Mouse (Mus musculus): Measurements from ENCODE around the gene Gm40193.
"Not testable (repeated sequence)": the region's sequence is repeated elsewhere in the genome, so short reads cannot be mapped to it uniquely, and the experiment has no call there.

The Gm40193 gene

DNA sequence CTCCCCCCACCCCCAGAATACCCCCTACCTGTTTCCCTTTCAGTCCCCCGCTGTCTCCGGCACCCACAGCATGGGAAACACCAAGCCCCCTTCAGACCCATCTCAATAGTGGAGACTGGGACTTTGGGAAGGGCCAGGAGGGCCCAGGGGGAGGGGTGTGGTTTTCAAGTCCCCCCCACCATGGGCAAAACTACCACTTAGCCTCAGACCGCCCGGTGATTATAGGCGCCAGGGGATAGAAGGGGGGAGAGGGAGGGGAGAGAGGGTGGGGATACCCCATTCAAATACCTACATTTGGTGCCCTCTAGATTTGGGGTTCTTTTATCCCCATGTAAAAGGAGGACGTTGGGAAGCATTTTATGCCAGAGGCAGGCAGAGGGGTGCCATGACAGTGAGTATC lies at the start of gene Gm40193:
Gene Gm40193 (minus strand): TSS at position 101 of the 400 bp plus-strand sequence.
- no peak for DNase-seq (ENCODE audit: low spot score in 2 of 2)

DNA sequence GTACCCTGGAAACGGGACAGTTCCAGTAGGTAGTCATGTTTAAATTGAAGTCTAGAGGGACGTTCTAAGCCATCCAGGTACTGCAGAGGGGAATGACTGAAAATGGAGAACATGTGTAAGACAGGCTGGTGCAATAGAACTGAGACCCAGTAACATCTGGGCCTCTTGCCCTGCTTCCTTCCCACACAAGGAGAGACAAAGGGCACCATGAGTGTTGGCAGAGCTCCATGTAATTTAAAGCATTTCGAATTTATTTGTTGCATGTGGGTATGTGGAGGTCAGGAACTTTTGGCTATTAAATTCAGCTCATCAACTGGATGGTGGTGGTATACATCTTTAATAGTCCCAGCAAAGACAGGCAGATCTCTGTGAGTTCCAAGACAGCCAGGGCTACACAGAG lies 49.5 kb upstream of the Gm40193 start:
- DNase-seq (ENCODE audit: low spot score in 2 of 2), result no peak

DNA sequence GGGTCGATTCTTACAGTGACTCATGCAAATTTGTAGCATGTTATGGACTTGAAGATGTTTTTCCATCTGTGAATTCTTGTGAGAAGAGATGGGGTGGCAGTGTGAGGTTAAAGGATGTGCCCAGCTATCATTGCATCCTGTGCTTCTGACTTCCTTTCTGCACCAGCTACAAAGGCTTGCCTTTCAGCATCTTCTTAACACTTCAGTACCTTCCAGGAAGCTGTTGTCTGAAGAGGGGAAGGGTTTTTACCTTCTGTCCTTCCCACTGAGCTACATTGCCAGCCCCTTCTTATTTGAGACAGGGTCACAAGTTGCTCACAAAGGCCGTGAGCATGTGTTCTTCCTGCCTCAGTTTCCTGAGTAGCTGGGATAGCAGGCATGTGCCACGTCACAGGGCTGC lies 48.2 kb upstream of the Gm40193 start:
- no peak for DNase-seq (ENCODE audit: low spot score in 2 of 2)

DNA sequence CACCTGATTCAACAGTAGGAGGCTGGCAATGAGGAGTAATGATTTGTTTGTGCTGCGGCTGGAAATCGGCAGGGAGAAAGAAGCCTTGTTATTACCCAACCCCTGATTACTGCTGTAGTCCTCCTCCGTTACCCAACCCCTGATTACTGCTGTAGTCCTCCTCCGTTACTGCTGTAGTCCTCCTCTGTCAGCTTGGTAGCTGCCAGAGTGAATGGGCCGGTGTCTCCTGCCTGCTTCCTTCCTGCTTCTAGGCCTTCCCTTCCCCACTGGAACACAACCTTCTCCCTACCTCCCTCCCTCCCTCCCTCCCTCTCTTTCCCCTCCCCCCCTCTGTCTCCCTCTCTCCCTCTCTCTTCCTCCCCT lies 47.6 kb upstream of the Gm40193 start:
- no peak for DNase-seq (ENCODE audit: low spot score in 2 of 2)

DNA sequence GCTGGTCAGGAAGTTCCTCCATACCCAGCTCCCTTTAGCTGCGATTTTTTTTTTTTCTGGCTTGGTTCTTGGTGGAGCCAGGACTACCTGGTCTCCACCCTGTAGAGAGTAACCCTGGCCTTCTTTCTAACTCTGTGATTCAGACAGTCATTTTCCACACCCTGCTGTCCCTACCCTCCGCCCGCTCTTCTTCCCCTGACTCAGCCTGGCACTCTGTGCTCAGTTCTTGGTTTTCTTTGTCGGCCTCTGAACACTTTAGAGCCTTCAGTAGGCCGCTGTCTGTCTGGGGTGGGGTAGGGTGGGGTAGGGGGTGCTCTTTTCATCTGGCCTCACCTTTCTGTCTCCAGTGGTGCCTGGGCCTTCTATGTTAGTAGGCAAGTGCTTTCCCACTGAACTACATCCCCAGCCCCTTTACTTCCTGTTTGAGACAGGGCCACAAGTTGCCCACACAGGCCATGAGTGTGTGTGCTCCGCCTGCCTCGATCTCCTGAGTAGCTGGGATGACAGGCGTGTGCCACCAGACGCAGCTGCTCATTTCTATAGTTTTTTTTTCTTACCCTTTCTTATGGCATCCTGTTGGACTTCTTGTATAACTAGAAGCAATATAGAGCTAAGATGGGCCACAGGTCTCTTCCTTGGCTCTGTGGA lies 47.1 kb upstream of the Gm40193 start:
- no peak for DNase-seq (ENCODE audit: low spot score in 2 of 2)

DNA sequence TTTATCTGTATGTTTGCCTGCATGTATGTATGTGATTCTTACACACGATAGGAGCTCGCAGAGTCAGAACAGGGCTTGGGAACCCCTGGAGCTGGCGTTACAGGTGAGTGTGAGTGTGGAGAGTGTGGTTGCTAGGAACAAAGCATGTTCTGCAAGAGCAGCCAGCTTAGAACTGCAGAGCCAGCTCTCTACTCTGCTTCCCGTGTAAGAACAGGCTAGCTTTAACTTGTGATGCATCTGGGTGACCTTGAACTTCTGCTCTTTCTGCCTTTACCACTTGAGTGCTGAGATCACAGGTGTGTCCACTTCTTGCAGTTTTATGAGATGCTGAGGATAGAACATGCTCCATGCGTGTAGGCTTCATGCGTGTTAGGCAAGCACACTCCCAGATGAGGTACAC lies 46.2 kb upstream of the Gm40193 start:
- DNase-seq (ENCODE audit: low spot score in 2 of 2), result no peak

DNA sequence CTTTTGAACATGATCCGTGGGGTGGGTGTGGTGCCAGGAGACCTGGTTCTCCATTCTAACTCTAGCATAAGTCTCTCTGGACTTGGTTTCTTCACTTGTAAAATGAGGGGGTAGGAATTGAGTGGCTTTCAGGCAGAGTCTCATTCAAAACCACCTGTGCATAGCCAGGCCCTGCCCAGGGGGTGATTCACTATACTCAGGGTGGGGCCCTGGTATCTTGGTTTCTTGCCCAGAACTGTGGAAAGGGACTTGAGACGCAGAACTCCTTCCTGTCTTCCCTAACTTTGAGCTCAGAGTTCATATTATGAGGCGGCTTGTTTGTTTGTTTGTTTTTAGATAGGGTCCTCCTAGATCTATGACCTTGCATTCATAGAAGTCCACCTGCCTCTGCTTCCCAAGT lies 44.5 kb upstream of the Gm40193 start:
- no peak for DNase-seq (ENCODE audit: low spot score in 2 of 2)

DNA sequence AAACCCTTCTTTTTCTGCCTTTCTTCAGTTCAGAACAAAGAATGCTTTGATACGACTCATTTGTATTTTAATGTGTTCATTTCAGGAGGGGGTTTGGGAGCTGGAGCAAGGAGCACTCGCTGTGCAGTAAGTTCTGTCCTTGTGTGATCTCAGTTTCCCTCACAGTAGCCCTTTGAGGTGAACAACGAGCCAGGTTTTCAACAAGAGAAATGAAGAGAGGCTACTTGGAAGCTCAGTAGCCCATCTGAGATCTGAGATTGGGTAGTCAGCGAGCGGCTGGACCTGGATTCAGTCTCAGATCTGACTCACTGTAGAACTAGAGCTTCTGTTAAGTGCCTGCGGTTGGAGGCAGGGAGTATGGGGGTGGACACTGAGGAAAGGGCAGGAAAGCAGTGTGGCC lies 41.1 kb upstream of the Gm40193 start:
- no peak for DNase-seq (ENCODE audit: low spot score in 2 of 2)

DNA sequence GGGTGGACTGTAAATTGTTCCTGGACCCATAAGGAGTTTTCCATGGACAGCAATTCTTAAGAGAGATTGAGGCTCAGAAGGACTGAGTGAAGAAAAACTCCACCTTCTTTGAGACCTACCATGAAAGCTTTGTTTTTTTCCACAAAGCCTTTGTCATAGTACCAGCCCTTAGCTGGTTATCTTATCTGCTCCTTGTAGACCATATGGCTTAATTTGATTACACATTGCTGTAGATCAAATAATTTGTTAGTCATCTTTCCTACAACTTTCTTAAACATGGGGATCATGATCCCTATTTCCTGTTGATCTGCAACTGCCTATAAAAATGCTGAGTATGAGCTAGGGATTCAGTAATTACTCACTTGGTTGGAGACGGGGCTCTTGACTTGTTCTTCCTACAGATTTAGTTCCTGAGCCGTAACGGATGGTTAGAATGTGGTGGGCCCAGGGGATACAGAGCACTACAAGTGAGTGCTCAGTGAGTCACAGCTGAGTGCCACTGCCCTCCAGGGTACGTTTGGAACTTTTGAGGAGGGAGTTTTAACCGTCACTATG lies 39.7 kb upstream of the Gm40193 start:
- no peak for DNase-seq (ENCODE audit: low spot score in 2 of 2)

DNA sequence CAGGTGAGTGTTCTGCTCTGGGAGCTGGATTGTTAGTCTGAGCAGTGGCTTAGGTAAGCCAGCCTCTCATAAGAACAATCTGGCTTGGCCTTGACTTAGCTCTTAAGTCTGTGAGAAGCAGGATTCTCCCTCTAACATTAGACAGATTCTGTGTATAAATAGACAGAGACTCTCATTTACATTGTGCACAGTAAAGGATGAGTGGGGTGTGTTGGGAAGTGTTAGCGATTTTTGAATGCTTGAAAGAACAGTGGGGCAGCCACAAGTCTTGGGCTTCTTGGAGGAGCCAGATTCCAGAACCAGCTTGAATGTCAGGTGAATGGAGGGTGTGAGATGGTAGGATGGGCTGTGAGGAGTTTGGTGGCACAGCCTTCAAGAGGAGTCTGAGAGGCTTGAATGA lies 38.9 kb upstream of the Gm40193 start:
- no peak for DNase-seq (ENCODE audit: low spot score in 2 of 2)

DNA sequence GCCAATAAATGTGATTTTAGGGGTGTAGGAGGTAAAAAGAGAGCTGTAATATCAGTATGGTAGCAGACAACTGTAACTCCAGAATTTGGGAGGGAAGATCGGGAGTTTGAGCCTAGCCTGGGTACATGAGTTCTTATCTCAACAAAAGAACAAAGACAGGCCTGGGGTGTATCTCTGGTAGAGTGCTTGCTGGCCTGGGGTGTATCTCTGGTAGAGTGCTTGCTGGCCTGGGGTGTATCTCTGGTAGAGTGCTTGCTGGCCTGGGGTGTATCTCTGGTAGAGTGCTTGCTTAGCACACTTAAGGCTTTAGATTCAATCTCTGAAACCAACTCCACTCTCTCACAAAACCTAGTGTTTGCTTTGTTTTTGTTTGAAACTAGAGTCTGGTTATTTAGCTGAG lies 37.9 kb upstream of the Gm40193 start:
- DNase-seq (ENCODE audit: low spot score in 2 of 2), result not testable (repeated sequence)

DNA sequence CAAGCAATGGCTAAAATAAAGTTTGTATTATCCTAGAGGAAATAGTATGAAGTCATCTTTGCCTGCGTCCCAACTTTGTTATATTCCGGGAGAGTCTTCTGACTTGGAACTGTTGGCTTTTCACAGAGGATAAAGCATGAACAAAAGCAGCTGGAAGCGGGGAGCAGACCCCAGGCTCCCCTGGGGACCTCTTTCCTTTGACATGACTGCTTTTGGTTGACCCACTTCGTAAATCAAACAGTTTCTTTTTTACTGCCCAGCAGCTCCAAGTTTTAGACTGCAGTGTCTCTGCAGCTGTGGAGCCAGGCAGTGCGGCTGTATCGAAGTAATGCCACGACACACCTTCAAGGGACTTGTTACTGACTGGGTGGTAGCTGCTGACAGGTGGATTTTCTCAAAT lies 33.8 kb upstream of the Gm40193 start:
- DNase-seq (ENCODE audit: low spot score in 2 of 2), result no peak

DNA sequence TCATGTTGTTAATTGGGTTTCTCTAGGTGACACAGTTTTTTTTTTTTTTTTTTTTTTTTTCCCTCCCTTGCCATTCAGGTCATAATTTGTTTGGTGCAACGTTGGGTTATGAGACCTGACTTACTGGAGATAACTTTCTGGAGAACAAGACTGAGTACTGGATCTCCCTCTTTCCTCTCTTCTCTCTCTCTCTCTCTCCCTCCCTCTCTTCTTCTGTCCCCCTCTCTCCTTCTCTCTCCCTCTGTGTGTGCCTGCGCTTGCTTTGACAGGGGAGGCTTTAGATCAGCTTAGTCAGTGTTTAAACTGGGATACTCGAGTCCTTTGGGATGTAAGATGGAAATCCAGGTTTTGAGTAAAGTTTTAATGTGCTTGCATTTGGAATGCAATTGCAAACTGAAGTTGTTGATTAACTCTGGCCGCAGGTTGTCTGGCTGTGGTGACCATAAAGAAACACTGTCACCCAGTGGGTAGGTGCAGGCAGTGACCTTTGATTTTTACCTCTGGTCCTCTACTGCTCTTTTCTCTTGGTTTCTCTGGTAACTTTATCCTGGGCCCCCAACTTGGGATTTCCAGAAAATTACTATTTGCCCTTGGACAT lies 31.6 kb upstream of the Gm40193 start:
- no peak for DNase-seq (ENCODE audit: low spot score in 2 of 2)

DNA sequence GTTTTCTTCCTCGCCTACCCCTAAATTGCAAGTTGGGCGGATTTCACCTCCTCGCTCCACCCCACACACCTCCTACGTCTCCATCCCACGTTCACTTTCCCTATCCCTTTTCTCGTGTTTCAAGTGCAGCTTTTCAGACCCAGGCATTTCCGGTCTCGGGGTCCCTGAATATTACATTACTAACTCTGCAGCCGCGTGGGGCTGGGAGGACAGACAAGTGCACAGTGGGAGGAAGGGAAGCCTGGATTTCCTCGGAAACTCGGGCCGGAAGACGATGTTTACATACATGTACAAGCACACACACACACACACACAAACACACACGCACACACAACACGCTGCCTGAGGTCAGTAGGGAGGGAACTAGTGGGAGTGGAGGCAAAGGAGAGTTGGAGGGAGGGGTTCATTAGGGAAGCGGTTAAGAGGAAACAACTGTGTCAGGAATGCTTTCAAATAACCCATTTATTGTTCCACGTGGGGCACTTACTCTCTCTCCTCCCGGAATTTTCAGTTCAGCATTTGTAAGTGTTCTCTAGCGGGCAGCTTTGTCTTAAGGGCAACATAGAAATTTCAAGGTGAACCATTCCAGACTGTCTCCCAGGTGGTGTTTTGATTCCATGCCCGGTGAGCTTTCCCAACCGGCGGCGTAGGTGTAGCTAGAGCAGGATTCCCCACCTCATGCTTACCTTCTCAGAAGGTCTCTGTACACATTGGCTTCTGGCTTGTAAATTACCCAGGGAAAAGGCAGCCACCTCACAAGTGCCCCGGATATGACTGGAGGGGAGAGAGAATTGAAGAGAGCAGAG lies 30.9 kb upstream of the Gm40193 start:
- DNase-seq (ENCODE audit: low spot score in 2 of 2), result no peak

DNA sequence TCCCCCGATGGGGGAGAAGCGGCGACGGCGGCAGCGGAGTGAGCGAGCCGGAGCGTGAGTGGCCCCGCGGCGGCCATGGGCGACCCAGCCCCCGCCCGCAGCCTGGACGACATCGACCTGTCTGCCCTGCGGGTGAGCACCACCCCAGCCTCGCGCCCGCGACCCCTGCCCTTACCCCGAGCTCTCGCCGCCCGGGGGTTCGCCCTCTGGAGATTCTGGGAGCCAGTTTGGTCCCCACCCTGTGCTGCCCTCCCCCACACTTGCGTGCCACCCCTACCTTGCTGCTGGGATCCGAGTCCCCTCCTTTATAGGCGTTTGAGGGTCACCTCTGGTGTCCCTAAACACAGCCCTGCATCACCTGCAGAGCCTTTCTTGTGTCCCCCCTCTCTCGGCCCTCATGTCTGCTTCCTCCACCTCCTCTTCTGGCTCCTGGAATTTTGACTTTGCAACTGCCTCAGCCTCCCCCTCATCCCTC lies 30.3 kb upstream of the Gm40193 start:
- no peak for DNase-seq (ENCODE audit: low spot score in 2 of 2)

DNA sequence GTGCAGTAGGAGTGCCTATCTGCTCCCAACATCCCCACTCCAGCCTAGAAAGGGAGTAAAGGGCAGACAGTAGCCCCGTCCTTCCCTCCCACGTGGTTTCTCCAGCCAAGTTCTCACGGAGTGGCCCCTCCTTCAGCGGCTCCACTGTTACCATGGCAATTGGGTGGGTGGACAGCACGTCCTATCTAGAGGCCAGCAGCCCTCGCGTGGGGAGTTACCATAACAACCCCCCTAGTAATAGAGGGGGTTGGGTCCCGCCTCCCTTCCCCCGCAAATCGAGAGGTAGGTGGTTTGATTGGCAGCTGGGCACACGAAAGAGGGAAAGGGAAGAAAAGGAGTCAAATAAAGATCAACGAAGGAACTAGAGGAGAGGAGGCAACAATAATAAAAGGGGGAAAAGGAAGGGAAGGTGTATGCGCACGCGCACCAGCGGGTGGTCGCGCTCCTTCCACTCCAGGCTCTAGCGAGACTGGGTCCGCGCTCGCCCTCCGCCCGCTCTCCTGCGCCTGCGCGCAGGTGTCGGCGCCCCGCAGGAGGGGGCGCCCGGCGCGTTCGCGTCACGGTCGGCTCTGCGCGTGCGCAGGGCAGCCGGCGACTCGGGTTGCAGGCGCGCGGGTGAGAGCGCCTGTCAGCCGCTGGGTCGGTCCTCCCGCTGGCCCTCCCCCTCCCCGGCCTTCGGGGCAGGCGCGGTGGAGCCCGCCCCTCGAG lies 29.7 kb upstream of the Gm40193 start, which contains the start of gene Mink1:
Gene Mink1 (plus strand): TSS at position 595 of the 708 bp plus-strand sequence.
- DNase-seq (ENCODE audit: low spot score in 2 of 2), result peak; percentile 87 to 91

DNA sequence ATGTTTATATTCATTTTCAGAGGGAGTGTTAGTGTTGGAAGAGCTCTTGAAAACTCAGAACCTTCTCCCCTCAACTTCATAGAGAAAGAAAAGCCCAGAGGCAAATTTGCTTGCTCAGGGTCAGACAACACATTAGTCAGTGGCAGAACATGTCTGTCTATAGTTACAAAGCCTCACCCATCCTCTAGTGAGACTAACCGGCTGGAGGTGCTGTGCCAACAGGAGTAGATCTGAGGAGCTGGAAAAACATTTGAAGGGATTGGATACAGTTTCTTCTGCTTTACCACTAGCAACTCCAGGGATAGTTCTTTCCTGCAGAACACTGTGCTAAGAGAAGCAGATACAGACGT lies 29.2 kb upstream of the Gm40193 start:
- no peak for DNase-seq (ENCODE audit: low spot score in 2 of 2)

DNA sequence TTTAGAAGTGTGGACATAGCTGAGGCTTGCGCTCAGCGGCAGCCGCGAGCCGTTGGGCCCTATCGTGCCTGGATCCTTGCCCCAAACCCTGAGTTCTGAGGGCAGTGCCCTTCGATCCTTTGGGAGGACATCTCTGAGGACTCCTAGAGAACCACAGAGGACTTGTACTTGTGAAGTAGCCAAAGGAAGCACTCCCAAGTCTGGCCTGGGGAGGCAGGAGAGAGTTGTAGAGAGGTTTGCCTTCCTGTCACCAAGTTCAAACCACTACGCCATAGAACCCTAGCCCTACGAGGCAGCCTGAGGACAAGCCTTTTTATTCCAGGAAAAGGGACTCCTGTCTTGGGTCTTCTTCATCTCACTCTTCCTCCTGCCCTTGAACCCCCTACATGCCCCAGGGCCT lies 24.8 kb upstream of the Gm40193 start:
- DNase-seq (ENCODE audit: low spot score in 2 of 2), result no peak

DNA sequence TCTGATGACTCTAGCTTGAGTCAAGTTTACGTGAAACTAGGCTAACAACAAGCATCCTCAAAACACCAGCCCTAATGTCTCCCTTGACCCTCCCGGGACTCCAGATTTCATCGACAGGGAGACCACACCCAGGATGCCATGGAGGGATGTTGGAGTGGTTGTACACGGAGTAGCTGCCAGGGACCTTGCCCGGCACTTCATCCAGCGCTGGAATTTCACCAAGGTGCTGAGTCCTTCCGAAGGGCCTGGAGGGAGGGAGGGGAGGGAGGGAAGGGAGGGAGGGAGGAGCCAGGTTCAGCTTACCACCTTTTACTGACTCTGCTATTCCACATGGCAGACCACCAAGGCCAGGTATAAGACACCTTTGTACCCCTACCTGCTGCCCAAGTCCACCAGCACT lies 21.2 kb upstream of the Gm40193 start:
- no peak for DNase-seq (ENCODE audit: low spot score in 2 of 2)

DNA sequence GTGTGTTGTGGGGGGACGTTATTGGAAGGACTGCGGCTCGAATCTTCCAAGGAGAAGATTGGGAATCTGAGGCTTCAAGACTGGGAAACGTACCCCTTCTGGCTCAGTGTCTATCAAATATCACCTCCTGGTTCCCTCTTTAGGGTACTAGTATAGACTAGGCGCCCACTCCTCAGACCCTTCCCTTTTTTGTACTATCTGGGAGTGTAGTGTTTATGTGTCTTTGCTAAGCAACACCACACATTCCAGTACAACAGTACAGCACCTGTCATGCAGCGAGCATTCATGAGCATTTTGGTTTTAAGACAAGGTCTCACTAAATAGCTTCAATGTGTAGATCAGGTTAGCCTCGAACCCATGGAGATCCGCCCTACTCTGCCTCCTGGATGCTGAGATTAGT lies 18.8 kb upstream of the Gm40193 start:
- DNase-seq (ENCODE audit: low spot score in 2 of 2), result no peak

DNA sequence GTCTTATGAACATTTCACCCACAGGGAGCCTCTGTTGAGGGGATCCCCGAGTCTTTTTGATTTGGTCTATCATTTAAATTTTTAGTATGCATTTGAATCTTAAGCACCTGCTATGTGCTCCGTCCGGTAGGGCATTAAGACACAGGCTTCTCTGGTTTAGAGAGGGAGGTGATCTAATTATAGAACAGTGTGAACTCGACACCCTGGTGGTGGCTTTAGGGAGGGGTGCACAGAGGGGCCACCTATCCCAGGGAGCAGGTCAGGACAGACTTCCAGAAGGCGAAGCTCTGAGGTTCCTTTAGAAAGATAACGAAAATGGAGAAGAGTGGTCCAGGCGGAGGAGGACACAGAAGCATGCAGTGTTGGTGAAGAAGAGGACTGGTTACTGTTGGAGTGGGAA lies 11.8 kb upstream of the Gm40193 start:
- DNase-seq (ENCODE audit: low spot score in 2 of 2), result no peak

DNA sequence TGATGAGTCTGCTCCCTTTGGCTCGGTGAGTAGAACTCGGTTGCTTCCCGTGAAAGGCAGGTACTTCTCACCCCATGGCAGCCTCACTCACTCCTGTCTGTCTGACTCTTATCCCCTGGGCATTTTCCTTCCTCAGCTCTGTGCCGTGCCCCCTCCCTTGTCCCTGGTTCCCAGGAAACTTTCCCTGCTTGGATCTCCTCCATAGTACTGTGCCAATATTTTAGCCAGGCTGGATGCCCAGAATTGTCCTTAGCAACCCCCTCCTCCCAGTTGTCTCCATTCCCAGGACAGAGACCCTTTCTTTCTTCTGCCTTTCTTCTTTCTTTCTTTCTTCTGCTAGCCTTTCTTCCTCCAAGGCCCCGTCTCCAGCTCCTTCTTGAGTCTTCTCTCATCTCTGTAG lies 8.7 kb upstream of the Gm40193 start:
- DNase-seq (ENCODE audit: low spot score in 2 of 2), result peak in 1 of 2 experiments; percentile 20

All from frontal cortex, postnatal 36 days (tissue).